Mouse (Mus musculus) frontal cortex, postnatal 36 days (tissue): ENCODE results near the gene Med17.

ENCODE experiments used
- DNase-seq, 2 experiments: peaks; one replicate each; pipeline ENCODE4 v3.0.0; 2022; ENCODE audit warnings: low spot score in 2 of 2

Gene Med17

DNA sequence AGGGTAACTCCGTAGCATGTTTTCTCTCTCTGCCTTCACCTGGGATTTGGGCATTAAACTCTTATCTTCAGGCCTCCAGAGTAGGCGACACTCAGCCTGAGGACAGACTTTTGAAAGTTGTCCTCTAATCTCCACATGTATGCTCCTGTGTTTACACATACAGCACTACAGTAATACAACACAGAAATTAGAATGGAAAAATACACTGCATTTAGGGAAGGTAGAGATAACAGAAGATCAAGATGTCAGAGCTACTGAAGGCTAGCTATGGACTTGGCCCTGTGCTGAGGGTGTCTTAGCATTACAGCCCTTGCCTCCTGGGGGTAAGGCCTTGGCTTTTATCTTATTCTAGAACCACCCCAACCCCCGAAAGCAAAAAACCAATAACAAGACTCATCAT, 8.7 kb upstream of the Med17 start:
- DNase-seq, result no peak

- no peak for DNase-seq
Measured at GRCm38 (mm10) chr9:15287846-15288245, 8.1 kb upstream of the Med17 start.

DNA sequence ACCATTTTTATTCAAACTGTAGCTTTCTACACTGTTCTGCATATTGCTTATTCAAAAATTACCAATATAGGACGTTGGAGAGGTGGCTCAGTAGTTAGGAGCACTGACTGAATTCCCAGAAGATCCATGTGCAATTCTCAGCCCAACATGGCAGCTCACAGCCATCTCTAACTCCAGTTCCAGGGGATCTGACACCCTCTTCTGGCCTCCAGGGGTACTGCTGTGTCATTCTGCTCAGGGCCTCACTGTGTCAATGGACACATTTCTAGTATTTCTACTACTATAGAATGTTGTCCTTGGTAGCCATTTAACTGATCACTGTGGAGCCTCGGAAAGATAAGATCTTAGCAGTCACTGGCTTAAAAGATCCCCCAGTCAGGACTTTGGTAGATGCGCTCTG, 5.7 kb upstream of the Med17 start:
- DNase-seq, result no peak

GRCm38 (mm10) chr9:15280491-15280879, 754 bp upstream of the Med17 start:
- DNase-seq, result no peak

- DNase-seq, result no peak
Measured at GRCm38 (mm10) chr9:15279139-15279648, 537 bp downstream of the Med17 start.

DNA sequence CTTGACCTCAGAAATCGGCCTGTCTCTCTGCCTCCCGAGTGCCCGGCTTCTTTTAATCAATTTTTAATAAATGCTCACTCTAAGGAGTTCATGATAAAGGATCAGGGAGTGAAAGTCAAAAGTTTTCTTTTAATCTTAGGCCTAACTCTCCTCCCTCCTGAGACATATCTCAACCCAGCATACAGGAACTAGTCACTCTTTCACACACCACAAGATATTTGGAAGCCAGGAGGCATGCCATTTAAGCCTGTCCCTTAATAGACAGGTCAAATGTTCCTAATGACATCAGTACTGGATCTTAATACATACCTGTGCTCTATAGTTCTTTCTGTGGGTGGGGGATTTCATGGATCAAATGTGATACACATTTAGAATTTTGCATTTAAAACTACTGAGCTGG, 1.4 kb downstream of the Med17 start:
- DNase-seq, result no peak

GRCm38 (mm10) chr9:15276855-15277254, 2.9 kb downstream of the Med17 start:
- DNase-seq, result no peak

DNA sequence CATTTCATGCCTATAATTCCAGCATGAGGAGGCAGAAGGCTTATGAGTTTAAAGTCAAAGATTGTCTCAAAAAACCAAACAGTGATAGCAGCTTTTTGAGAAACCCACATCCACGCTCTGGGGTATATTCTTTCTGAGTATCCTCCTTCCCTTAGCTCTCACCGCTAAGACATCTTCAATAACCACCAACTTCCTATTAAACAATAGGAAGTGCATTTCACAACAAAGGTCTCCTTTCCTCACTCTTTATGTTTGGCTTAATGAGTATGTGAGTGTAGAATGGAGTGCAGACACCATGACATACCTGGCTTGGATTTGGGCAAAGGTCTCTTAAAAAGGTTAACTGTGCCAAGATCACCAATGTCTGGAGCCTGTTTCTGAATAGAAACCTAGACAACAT, 5.8 kb downstream of the Med17 start:
- DNase-seq, result no peak

DNA sequence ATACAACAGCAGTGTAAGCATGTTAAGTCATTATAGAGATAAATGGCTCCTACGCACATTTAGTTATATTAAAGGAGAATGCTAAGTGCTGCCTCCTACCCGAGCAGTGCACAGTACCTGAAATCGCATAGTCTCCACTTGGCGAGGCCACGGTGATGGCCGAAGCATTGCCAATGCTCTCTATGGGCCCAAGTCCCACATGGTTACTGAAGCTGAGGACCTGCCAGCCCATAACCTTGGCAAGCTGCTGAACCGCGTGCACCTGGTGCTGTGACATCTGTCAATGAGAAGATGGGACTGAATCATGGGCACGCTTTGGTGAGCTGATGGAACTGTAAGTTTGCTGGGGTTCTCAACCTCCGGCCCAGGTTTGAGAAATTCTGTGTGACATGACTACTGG, 16.2 kb downstream of the Med17 start:
- DNase-seq, result no peak

DNA sequence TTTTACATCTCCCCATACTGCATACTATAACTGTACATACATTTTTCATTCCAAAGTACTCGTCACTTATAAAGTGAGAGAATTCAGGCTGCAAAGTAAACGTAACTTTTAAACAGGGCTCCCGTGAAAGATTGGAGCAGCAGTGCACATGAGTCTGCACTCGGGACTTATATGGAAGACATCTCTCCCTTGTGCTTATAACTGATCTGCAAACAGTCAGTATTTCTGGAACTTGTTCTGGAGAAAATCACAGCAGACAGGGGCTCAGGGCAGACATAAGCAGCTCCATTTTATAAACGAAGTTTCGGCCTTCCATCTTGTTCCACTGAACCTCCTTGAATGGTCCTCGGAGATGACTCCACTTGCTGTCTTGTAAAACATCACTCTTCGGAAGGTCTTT, 17.8 kb downstream of the Med17 start:
- no peak for DNase-seq

DNA sequence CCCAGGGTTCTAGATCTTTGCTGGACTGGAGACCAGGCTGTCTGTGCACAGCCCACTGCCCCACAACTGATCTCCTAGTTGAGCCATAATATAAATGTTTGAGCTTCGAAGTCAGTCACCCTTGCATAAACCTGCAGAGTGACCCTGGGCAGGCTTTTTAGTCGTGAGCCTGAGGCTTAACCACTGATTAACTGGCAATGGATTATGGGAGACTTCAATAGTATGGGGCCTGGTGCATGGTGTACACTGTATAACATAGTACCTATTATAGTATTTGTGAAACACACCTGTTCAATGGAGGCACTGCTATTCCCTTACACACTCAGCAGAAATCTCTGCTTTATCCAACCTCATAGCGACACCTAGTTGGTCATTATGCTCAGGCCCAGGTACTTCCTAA, 23.5 kb downstream of the Med17 start:
- DNase-seq, result no peak

DNA sequence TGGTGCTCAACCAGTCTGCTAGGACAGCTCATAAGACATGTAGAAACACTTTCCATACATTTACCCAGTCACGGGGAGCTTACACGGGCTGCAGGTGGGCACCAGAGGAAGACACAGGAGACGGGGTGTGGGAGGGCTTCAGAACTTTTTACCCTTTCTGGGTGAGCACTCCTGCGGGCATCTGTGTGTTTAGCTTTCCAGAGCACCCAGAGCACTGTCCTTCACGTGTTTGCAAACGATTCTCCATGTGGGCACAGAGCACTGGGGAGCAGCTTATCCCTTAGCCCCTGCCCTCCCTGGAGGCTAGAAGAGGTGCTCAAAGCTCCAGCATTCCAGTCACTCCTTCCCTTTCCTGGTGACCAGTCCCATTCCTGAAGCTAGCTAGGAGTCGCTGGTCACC, 25.2 kb downstream of the Med17 start:
- no peak for DNase-seq

DNA sequence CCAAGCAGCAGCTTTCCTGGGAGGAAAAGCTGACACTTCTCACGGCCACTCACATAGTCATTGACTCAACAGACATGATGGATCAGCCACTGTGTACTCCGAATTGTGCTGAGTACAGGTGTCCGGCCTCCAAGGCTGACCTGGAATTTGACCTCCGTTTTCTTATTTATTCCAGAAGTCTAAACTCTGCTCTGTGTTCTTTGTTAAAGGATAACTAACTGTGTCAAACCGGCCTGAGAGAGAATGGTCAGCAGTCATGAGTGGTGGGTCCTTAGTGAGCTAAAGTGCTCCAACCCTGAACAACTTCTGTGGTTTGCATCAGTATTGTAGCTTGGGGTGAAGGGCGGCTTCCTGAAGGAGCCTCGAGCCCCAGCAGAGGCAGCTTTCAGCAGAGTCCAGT, 27.5 kb downstream of the Med17 start:
- no peak for DNase-seq

- DNase-seq, result no peak
Measured at GRCm38 (mm10) chr9:15250376-15250775, 29.4 kb downstream of the Med17 start.

- DNase-seq, result no peak
Measured at GRCm38 (mm10) chr9:15245319-15246075, 34.2 kb downstream of the Med17 start.

GRCm38 (mm10) chr9:15242130-15242529, 37.6 kb downstream of the Med17 start:
- DNase-seq, result no peak

- peak in 1 of 2 experiments; percentile 32 for DNase-seq
Measured at GRCm38 (mm10) chr9:15241596-15241939, 38.2 kb downstream of the Med17 start.

DNA sequence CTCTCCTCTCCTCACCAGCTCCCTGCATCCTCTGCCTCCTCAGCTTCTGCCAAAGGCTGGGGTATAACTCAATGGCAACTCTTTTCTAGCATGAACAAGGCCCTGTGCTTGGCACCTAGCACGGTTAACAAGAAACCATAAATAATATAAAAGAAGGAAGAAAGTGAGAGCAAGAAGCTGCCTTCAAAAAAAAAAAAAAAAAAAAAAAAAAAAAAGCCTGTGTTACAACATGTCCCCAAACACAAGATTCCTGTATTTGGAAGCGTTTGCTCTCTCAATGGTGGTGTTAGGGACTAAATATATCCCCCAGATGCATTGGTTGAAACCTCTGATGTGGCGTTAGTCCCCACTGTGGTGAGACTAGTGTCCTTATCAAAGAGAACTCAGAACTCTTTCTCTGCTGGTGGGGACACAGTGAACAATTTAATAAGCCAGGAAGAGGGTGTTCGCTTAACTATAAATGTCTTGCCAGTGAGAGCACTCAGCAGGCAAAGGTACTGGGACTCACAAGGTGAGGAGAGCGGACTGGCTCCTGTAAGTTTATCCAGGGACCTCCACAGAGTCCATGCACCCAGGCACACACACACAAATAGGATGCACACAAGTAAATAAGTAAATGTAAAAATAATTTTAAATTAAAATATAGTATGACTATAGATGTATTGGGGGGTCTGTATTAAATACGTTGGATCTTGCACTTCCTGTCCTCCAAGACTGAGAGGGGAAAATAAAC, 38.7 kb downstream of the Med17 start:
- DNase-seq, result no peak

DNA sequence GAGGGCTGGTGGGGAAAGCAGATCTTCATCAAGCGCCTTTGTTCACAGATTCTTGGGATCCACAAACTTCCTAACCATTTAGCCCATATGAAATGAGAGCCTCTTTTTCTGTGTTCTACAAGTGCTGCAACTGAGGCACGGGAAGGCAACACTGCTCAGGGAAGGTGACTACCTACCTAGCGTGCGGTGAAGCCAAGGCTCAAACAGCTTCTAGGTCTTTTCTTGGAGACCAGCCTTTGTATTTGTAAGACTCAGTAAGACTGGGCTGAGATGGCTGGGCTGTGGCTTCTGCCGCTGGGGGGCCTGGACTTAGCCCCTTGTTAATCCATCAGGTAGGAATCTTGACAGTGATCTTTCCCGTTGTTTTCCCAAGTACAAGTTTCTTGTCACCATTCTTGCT, 39.7 kb downstream of the Med17 start:
- no peak for DNase-seq

- peak; percentile 35 to 42 for DNase-seq
Measured at GRCm38 (mm10) chr9:15239042-15239925, 40.4 kb downstream of the Med17 start, which contains the start of gene Vstm5. TSS of gene Vstm5 (plus strand) at chr9:15239045.

DNA sequence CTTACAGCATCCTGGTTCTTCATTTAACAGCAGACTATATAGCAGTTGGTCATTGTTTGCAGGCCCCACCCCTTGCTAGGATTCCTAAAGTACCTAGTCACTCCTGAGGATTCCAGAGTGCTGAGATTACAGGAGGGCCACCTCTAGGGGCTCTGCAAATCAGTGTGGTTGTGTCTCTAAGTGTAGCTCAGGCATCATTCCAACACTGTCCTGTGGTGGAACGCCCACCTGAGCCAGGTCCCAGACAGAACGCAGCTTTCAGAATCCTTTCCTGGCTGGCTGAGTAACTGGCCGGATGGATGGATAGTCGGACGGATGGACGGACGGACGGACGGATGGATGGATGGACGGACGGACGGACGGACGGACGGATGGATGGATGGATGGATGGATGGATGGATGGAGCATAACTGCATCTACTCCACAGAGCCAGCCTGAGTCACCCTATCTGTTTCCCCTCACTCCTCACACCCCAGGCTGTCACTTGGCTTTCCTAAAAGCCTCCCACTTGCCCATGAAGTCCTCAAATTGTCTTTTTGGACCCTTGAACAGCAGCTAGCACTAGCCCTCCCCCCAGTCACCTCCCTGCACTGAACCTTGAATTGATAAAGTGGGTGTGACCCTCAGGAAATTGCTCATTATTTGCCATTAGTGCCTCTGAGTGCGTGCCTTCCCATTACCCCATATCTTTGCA, 41.3 kb downstream of the Med17 start:
- DNase-seq, result no peak
